Mouse (Mus musculus) thymus, adult 2 months (tissue): Measurements from ENCODE around the gene Cited2. TPM values are rescaled to one million over a fixed set of nuclear protein-coding genes. Genes with fewer than 3 reads are reported as not detected.

Experiments used
- DNase-seq: peaks from one replicate; pipeline ENCODE4 v3.0.0; 2021
- H3K27ac ChIP-seq: fragments of 200-500 bp; 2 replicates; pipeline ENCODE4 v1.5.1; 2012; ENCODE audit warnings: low read length, control low read depth; ENCODE audit not compliant: control insufficient read depth, insufficient read depth
- H3K27me3 ChIP-seq: fragments of 200-500 bp; 2 replicates; pipeline ENCODE4 v1.6.1; 2012; ENCODE audit warnings: mild to moderate bottlenecking, low read length, moderate library complexity, mixed read lengths; ENCODE audit not compliant: control insufficient read depth, insufficient read depth
- H3K36me3 ChIP-seq: fragments of 200-500 bp; 2 replicates; pipeline ENCODE4 v1.6.1; 2012; ENCODE audit warnings: mild to moderate bottlenecking, low read length, moderate library complexity; ENCODE audit not compliant: control insufficient read depth, insufficient read depth
- H3K4me1 ChIP-seq: fragments of 200-500 bp; replicated peaks from 2 replicates; pipeline ENCODE4 v1.6.1; 2012; ENCODE audit warnings: low read length; ENCODE audit not compliant: control insufficient read depth, insufficient read depth
- H3K4me3 ChIP-seq: fragments of 200-500 bp; 2 replicates; pipeline ENCODE4 v1.5.1; 2012; ENCODE audit warnings: mild to moderate bottlenecking, low read length, control low read depth, moderate library complexity; ENCODE audit not compliant: control insufficient read depth, insufficient read depth
- CTCF ChIP-seq: fragments of 200-500 bp; IDR thresholded peaks from 2 replicates; pipeline ENCODE4 v1.5.1; 2012; ENCODE audit warnings: mild to moderate bottlenecking, control low read depth, low read length, moderate library complexity, borderline replicate concordance; ENCODE audit not compliant: control insufficient read depth, poor library complexity, insufficient read depth; ENCODE audit errors: extremely low read depth
- POLR2A ChIP-seq: fragments of 200-500 bp; IDR thresholded peaks from 2 replicates; pipeline ENCODE4 v1.6.1; 2012; ENCODE audit warnings: mild to moderate bottlenecking, low read length, control low read depth, moderate library complexity; ENCODE audit not compliant: control insufficient read depth, poor library complexity, insufficient read depth; ENCODE audit errors: extremely low read depth
- WGBS: fragments of 180-500 bp; shearing (Covaris S2); methylation state at CpG from one replicate; pipeline ENCODE4 v1.1.7; 2018; 5-methylcytosine and 5-hydroxymethylcytosine counted together
- polyA plus RNA-seq: library from polyadenylated mRNA; depleted of rRNA; stranded (reverse); fragments of >200 nt; gene quantifications from 2 replicates; pipeline ENCODE4 v1.2.3, GENCODE M21; 2012

Cited2 gene
- polyA plus RNA-seq, 1 experiment, result 42.8 TPM

GRCm38 (mm10) chr10:17727161-17727925 lies 4.3 kb downstream of the Cited2 start:
- WGBS, result 49% methylated on average over 15 of the region's 15 CpGs
- Histone ChIP-seq H3K27me3 (no peaks in the 10 kb centered on the region), H3K27ac (no peak overlapping the region), H3K4me3 (no peak overlapping the region), H3K36me3 (no peaks in the 10 kb centered on the region), H3K4me1 (peaks cover 8% of the 10 kb centered on the region)
- TF ChIP-seq CTCF (no peak), POLR2A (no peak)
- DNase-seq, result no peak

GRCm38 (mm10) chr10:17727926-17728279 lies 4.9 kb downstream of the Cited2 start:
- DNase-seq, result no peak
- Histone ChIP-seq H3K4me1 (peaks cover 8% of the 10 kb centered on the region), H3K27ac (no peak overlapping the region), H3K4me3 (no peak overlapping the region), H3K27me3 (no peaks in the 10 kb centered on the region), H3K36me3 (no peaks in the 10 kb centered on the region)
- TF ChIP-seq POLR2A (no peak), CTCF (no peak)
- WGBS, result 10% methylated on average over 5 of the region's 5 CpGs

GRCm38 (mm10) chr10:17728711-17729110 lies 5.7 kb downstream of the Cited2 start:
- WGBS, result 3% methylated on average over 4 of the region's 4 CpGs
- no peak overlapping the region for H3K27ac ChIP-seq
- no peak overlapping the region for H3K4me3 ChIP-seq
- TF ChIP-seq POLR2A (no peak), CTCF (no peak)
- DNase-seq, result no peak
- no peaks in the 10 kb centered on the region for H3K36me3 ChIP-seq
- H3K27me3 ChIP-seq, result no peaks in the 10 kb centered on the region
- peaks cover 8% of the 10 kb centered on the region for H3K4me1 ChIP-seq

- no peak for TF ChIP-seq CTCF
- no peak for TF ChIP-seq POLR2A
- peaks cover 7% of the 10 kb centered on the region for H3K4me1 ChIP-seq
- DNase-seq, result no peak
- 94% methylated on average over 6 of the region's 6 CpGs for WGBS
- no peak overlapping the region for H3K4me3 ChIP-seq
- no peaks in the 10 kb centered on the region for H3K27me3 ChIP-seq
- H3K27ac ChIP-seq, result no peak overlapping the region
- H3K36me3 ChIP-seq, result no peaks in the 10 kb centered on the region
Observed at GRCm38 (mm10) chr10:17729476-17729875, 6.5 kb downstream of the Cited2 start.

GRCm38 (mm10) chr10:17733057-17733456 lies 10.0 kb downstream of the Cited2 start:
- no peak overlapping the region for H3K27ac ChIP-seq
- no peaks in the 10 kb centered on the region for H3K27me3 ChIP-seq
- DNase-seq, result peak; percentile 80
- H3K4me1 ChIP-seq, result peaks cover 3% of the 10 kb centered on the region; the same call in 1 of the 2 replicates
- no peak overlapping the region for H3K4me3 ChIP-seq
- TF ChIP-seq CTCF (no peak), POLR2A (no peak)
- 24% methylated on average over 4 of the region's 4 CpGs for WGBS
- H3K36me3 ChIP-seq, result no peaks in the 10 kb centered on the region

- 90% methylated on average over 2 of the region's 2 CpGs for WGBS
- H3K27ac ChIP-seq, result no peak overlapping the region
- no peak for TF ChIP-seq POLR2A
- H3K36me3 ChIP-seq, result no peaks in the 10 kb centered on the region
- no peak overlapping the region for H3K4me3 ChIP-seq
- H3K4me1 ChIP-seq, result no peaks in the 10 kb centered on the region
- no peak for DNase-seq
- no peaks in the 10 kb centered on the region for H3K27me3 ChIP-seq
Observed at GRCm38 (mm10) chr10:17742581-17742980, 19.6 kb downstream of the Cited2 start.

- Histone ChIP-seq H3K27ac (no peak overlapping the region), H3K4me3 (no peak overlapping the region), H3K27me3 (no peaks in the 10 kb centered on the region), H3K36me3 (no peaks in the 10 kb centered on the region), H3K4me1 (no peaks in the 10 kb centered on the region)
- DNase-seq, result no peak
- no peak for TF ChIP-seq CTCF
- no peak for TF ChIP-seq POLR2A
- WGBS, result 90% methylated on average over 5 of the region's 5 CpGs
Observed at GRCm38 (mm10) chr10:17752478-17752877, 29.5 kb downstream of the Cited2 start.
